Mouse (Mus musculus): ENCODE measurements at regions not wholly inside any gene's neighbourhood (a gene's known extent, or its start where the extent isn't known, plus 50 kb on each side); places are given as distances from the start of the nearest gene placed in this dataset.
"Not testable (repeated sequence)": the region's sequence is repeated elsewhere in the genome, so short reads cannot be mapped to it uniquely, and the experiment has no call there.

- DNase-seq: no peak
These were observed 338.2 kb upstream of the Gm6657 start for GRCm38 (mm10) chr12:77855796-77856195.

GRCm38 (mm10) chr12:77857281-77857680 is 336.8 kb upstream of the Gm6657 start:
- DNase-seq: no peak

- no peak for DNase-seq
These were observed 333.1 kb upstream of the Gm6657 start for GRCm38 (mm10) chr12:77860769-77861557.

- no peak for DNase-seq
These were observed 326.0 kb upstream of the Gm6657 start for GRCm38 (mm10) chr12:77867947-77868495.

GRCm38 (mm10) chr12:77869296-77869695 is 324.7 kb upstream of the Gm6657 start:
- DNase-seq: no peak

GRCm38 (mm10) chr12:77887335-77887734 is 306.7 kb upstream of the Gm6657 start:
- DNase-seq: no peak

GRCm38 (mm10) chr12:77891452-77891851 is 302.6 kb upstream of the Gm6657 start:
- DNase-seq: no peak

- DNase-seq: no peak
These were observed 299.8 kb upstream of the Gm6657 start for GRCm38 (mm10) chr12:77894238-77894637.

- DNase-seq: no peak
These were observed 298.5 kb upstream of the Gm6657 start for GRCm38 (mm10) chr12:77895508-77895907.

- not testable (repeated sequence) for DNase-seq
These were observed 295.1 kb upstream of the Gm6657 start for GRCm38 (mm10) chr12:77898974-77899373.

- DNase-seq: no peak
These were observed 292.8 kb upstream of the Gm6657 start for GRCm38 (mm10) chr12:77901254-77901653.

- no peak for DNase-seq
These were observed 281.0 kb upstream of the Gm6657 start for GRCm38 (mm10) chr12:77912863-77913554.

GRCm38 (mm10) chr12:77928729-77929128 is 265.3 kb upstream of the Gm6657 start:
- DNase-seq: no peak

- no peak for DNase-seq
These were observed 264.5 kb upstream of the Gm6657 start for GRCm38 (mm10) chr12:77929571-77929970.

GRCm38 (mm10) chr12:77943960-77944359 is 250.1 kb upstream of the Gm6657 start:
- no peak for DNase-seq

GRCm38 (mm10) chr12:77949474-77950017 is 244.5 kb upstream of the Gm6657 start:
- DNase-seq: peak; percentile 55 to 74

GRCm38 (mm10) chr12:77952492-77952891 is 241.6 kb upstream of the Gm6657 start:
- DNase-seq: no peak

- DNase-seq: peak; percentile 17 to 48
These were observed 231.4 kb upstream of the Gm6657 start for GRCm38 (mm10) chr12:77962631-77963030.

GRCm38 (mm10) chr12:77968543-77968942 is 225.5 kb upstream of the Gm6657 start:
- no peak for DNase-seq

GRCm38 (mm10) chr12:77970026-77970425 is 224.0 kb upstream of the Gm6657 start:
- no peak for DNase-seq

GRCm38 (mm10) chr12:77972165-77972564 is 221.9 kb upstream of the Gm6657 start:
- no peak for DNase-seq

- DNase-seq: no peak
These were observed 217.1 kb upstream of the Gm6657 start for GRCm38 (mm10) chr12:77976952-77977351.

- no peak for DNase-seq
These were observed 207.3 kb upstream of the Gm6657 start for GRCm38 (mm10) chr12:77986738-77987137.

- no peak for DNase-seq
These were observed 204.3 kb upstream of the Gm6657 start for GRCm38 (mm10) chr12:77989766-77990165.
